Mouse (Mus musculus) midbrain, embryonic 12.5 days (tissue): Measurements from ENCODE around the gene Src. TPM values are rescaled to one million over a fixed set of nuclear protein-coding genes. Genes with fewer than 3 reads are reported as not detected.
A peak's percentile ranks its signal among the peaks of the same experiment; 100 is the strongest.

ENCODE experiments used
- ATAC-seq: fragments of 200-750 bp; cut with Nextera tagmentation; 2 replicates; pipeline ENCODE4 v1.8.0; 2017; ENCODE audit warnings: low read depth, moderate TSS enrichment, moderate library complexity; ENCODE audit not compliant: low FRiP score
- H3K27ac ChIP-seq: fragments of 300-500 bp; sonication (generic); replicated peaks from 2 replicates; pipeline ENCODE4 v1.5.1; 2016; ENCODE audit warnings: mild to moderate bottlenecking
- H3K27me3 ChIP-seq: fragments of 300-500 bp; sonication (generic); 2 replicates; pipeline ENCODE4 v1.6.1; 2016; ENCODE audit warnings: mild to moderate bottlenecking
- H3K36me3 ChIP-seq: fragments of 300-500 bp; sonication (generic); 2 replicates; pipeline ENCODE4 v1.6.1; 2016
- H3K4me1 ChIP-seq: fragments of 300-500 bp; sonication (generic); 2 replicates; pipeline ENCODE4 v1.6.1; 2016
- H3K4me2 ChIP-seq: fragments of 300-500 bp; sonication (generic); replicated peaks from 2 replicates; pipeline ENCODE4 v1.6.1; 2016; ENCODE audit warnings: mild to moderate bottlenecking, moderate library complexity
- H3K4me3 ChIP-seq: fragments of 300-500 bp; sonication (generic); 2 replicates; pipeline ENCODE4 v1.5.1; 2016; ENCODE audit warnings: mild to moderate bottlenecking
- H3K9ac ChIP-seq: fragments of 300-500 bp; sonication (generic); replicated peaks from 2 replicates; pipeline ENCODE4 v1.6.1; 2016; ENCODE audit warnings: mild to moderate bottlenecking, moderate library complexity
- H3K9me3 ChIP-seq: fragments of 300-500 bp; sonication (generic); 2 replicates; pipeline ENCODE4 v1.6.1; 2016; ENCODE audit warnings: mild to moderate bottlenecking
- WGBS: fragments of 180-500 bp; shearing (Covaris S2); methylation state at CpG from one replicate; pipeline ENCODE4 v1.1.7; 2016; 5-methylcytosine and 5-hydroxymethylcytosine counted together
- polyA plus RNA-seq: library from polyadenylated mRNA; unstranded; fragments of >200 nt; fragmentation: Nextera tagmentation; extraction: Ambion mirVana; gene quantifications from 2 replicates; pipeline ENCODE4 v1.2.1, GENCODE M21; 2016

Gene Src
- polyA plus RNA-seq, 1 experiment from 2014 or later, result 33.5 TPM

- H3K27ac ChIP-seq, result 0 out of 2 replicates have a peak overlapping the region, but pooled peaks have one; percentile 27
- H3K4me2 ChIP-seq, result no peak overlapping the region
- no peak overlapping the region for H3K9ac ChIP-seq
- peaks cover 4% of the 10 kb centered on the region; the same call in 1 of the 2 replicates for H3K9me3 ChIP-seq
- no peaks in the 10 kb centered on the region for H3K27me3 ChIP-seq
- no peak for ATAC-seq
- no peak overlapping the region for H3K4me3 ChIP-seq
- peaks cover 41% of the 10 kb centered on the region for H3K36me3 ChIP-seq
- WGBS, result 75% methylated on average over 5 of the region's 5 CpGs
- no peaks in the 10 kb centered on the region; the same call in 1 of the 2 replicates for H3K4me1 ChIP-seq
Observed at GRCm38 (mm10) chr2:157395371-157395770, 22.9 kb upstream of the Src start.

DNA sequence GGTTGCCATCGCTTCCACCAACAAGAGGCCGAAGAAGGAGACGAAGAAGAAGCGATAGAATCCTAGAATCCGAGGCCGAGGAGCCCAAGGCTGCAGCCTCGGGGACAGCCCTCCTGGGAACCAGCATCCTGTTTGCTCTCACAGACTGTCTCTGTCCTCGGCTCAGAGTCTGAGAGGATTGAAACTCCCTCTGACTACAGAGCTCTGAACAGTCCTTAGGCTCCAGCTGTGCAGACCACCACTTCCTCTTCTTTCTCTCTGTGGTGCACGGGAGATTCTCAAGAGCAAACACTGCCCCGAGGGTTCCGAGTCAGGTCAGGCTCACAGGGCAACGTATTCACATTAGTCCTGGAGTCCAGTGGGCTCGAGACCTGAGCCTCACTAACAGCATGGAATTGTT, 22.3 kb upstream of the Src start:
- WGBS, result 54% methylated on average over 13 of the region's 13 CpGs
- Histone ChIP-seq H3K27ac (0 out of 2 replicates have a peak overlapping the region, but pooled peaks have one; percentile 27), H3K4me2 (no peak overlapping the region), H3K9ac (no peak overlapping the region), H3K27me3 (no peaks in the 10 kb centered on the region), H3K36me3 (peaks cover 41% of the 10 kb centered on the region), H3K4me1 (no peaks in the 10 kb centered on the region; the same call in 1 of the 2 replicates), H3K4me3 (no peak overlapping the region), H3K9me3 (peaks cover 4% of the 10 kb centered on the region; the same call in 1 of the 2 replicates)
- ATAC-seq, result no peak

DNA sequence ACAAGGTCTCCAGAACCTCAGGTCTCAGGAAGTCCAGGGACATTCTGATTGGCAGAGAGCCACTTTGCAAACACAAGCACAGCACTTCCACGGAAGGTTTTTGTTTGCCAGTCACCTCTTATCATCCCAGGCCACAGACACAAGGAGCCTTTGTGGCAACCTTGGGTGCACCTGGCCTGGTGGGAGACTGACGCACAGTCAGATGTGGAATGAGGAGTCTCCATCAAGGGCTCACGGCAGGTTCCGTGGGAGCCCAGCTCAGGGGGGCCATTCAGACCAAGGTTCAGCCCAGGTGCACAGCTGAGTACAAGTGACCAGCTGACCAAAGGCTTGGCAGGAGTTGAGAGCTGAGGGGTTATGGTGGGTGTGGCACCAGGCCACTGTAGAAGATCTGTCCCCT, 20.9 kb upstream of the Src start:
- H3K27ac ChIP-seq, result no peak overlapping the region
- H3K9me3 ChIP-seq, result peaks cover 4% of the 10 kb centered on the region; the same call in 1 of the 2 replicates
- no peaks in the 10 kb centered on the region for H3K27me3 ChIP-seq
- 84% methylated on average over 4 of the region's 4 CpGs for WGBS
- H3K9ac ChIP-seq, result no peak overlapping the region
- ATAC-seq, result no peak
- no peaks in the 10 kb centered on the region; the same call in 1 of the 2 replicates for H3K4me1 ChIP-seq
- H3K4me3 ChIP-seq, result no peak overlapping the region
- H3K36me3 ChIP-seq, result peaks cover 41% of the 10 kb centered on the region
- H3K4me2 ChIP-seq, result no peak overlapping the region

GRCm38 (mm10) chr2:157398539-157398938, 19.7 kb upstream of the Src start:
- Histone ChIP-seq H3K27me3 (no peaks in the 10 kb centered on the region), H3K4me1 (no peaks in the 10 kb centered on the region; the same call in 1 of the 2 replicates), H3K36me3 (peaks cover 39% of the 10 kb centered on the region), H3K4me3 (no peak overlapping the region), H3K9me3 (peaks cover 4% of the 10 kb centered on the region; the same call in 1 of the 2 replicates), H3K27ac (no peak overlapping the region), H3K9ac (no peak overlapping the region), H3K4me2 (no peak overlapping the region)
- no peak for ATAC-seq
- 98% methylated on average over 4 of the region's 4 CpGs for WGBS

DNA sequence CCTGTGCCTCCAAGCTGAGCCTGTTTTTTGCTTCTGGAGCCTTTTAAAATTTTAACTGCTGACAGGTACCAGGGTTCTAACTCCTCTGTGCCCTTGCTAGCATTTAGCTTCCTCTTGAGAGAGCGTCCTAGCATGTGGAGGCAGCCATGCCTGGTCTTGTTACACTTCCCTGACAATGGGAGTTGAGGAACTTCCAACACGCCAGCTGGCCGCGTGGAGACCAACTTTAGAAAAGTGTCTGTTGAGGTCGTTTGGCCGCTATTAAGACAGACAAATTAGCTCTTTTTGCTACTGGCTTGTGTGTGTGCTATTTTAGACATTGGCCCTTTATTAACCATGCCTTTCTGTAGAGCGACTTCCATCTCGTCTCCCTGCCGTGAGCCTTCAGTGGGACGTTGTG, 18.4 kb upstream of the Src start:
- H3K4me2 ChIP-seq, result no peak overlapping the region
- no peak overlapping the region for H3K27ac ChIP-seq
- H3K4me1 ChIP-seq, result no peaks in the 10 kb centered on the region; the same call in 1 of the 2 replicates
- WGBS, result 95% methylated on average over 10 of the region's 10 CpGs
- ATAC-seq, result no peak
- H3K9ac ChIP-seq, result no peak overlapping the region
- peaks cover 36% of the 10 kb centered on the region for H3K36me3 ChIP-seq
- H3K27me3 ChIP-seq, result no peaks in the 10 kb centered on the region
- H3K4me3 ChIP-seq, result no peak overlapping the region
- peaks cover 4% of the 10 kb centered on the region; the same call in 1 of the 2 replicates for H3K9me3 ChIP-seq

DNA sequence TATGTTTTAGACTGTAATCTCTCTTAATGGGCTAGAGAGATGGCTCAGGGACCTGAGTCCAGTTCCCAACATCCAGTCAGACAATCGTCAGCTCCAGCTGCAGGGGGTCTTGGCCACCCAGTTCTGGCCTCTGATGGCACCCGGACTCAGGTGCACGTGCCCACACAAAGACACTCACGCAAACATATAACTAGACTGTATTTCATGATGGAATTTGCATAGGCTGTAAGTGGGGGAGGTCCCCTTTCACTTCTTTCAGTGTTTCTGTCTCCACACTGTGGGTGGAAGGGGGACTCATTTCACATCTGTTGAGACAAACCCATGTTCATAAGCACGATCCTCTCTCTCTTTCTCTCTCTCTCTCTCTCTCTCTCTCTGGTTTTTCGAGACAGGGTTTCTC, 17.8 kb upstream of the Src start:
- H3K27ac ChIP-seq, result no peak overlapping the region
- no peak for ATAC-seq
- H3K9ac ChIP-seq, result no peak overlapping the region
- no peaks in the 10 kb centered on the region; the same call in 1 of the 2 replicates for H3K4me1 ChIP-seq
- 91% methylated on average over 6 of the region's 6 CpGs for WGBS
- H3K27me3 ChIP-seq, result no peaks in the 10 kb centered on the region
- peaks cover 4% of the 10 kb centered on the region; the same call in 1 of the 2 replicates for H3K9me3 ChIP-seq
- no peak overlapping the region for H3K4me2 ChIP-seq
- H3K4me3 ChIP-seq, result no peak overlapping the region
- H3K36me3 ChIP-seq, result peaks cover 33% of the 10 kb centered on the region

DNA sequence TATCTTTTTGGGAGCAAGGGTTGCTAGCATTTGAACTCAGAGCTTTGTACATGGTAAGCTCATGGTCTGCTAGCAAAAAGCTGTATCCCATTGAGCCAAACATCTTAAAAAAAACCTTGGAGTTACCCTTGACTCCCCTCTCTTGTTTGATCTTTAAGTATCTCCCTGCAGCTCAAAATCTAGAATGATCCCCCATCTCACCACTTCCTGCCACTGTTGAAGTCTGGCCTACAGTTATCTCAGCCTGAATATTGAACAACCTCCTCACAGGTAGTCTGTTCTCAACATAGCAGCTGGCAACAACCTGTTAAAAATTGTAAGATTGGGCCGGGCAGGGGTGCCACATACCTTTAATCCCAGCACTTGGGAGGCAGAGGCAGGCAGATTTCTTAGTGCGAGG, 17.0 kb upstream of the Src start:
- ATAC-seq, result no peak
- H3K27ac ChIP-seq, result no peak overlapping the region
- no peaks in the 10 kb centered on the region for H3K4me1 ChIP-seq
- H3K9me3 ChIP-seq, result peaks cover 4% of the 10 kb centered on the region; the same call in 1 of the 2 replicates
- H3K27me3 ChIP-seq, result no peaks in the 10 kb centered on the region
- peaks cover 26% of the 10 kb centered on the region for H3K36me3 ChIP-seq
- no peak overlapping the region for H3K4me3 ChIP-seq
- no peak overlapping the region for H3K9ac ChIP-seq
- WGBS, result 97% methylated on average over 2 of the region's 2 CpGs
- H3K4me2 ChIP-seq, result no peak overlapping the region

DNA sequence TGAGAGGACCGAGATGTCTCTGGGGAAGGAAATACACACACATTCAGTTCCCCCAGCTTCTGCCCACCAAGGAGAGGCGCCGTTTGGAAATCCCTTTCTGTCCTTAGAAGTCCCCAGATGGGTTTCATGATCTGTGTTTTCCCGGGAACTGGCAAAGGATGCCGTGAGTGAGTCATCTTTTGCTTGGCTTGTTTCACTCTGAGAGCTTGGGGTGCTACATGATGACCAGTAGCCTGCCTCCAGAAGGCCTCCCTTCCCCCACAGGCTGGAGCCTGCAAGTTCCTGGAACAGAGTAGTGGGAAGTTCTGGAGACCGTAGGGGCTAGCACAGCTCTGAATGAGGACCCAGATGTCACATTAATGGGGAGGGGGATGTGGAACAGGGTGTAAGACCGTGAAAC, 10.6 kb upstream of the Src start:
- Histone ChIP-seq H3K9ac (no peak overlapping the region), H3K4me1 (peaks cover 3% of the 10 kb centered on the region; the same call in 1 of the 2 replicates), H3K27ac (no peak overlapping the region), H3K36me3 (no peaks in the 10 kb centered on the region), H3K4me2 (no peak overlapping the region), H3K9me3 (no peaks in the 10 kb centered on the region), H3K4me3 (no peak overlapping the region), H3K27me3 (no peaks in the 10 kb centered on the region)
- no peak for ATAC-seq
- WGBS, result 89% methylated on average over 7 of the region's 7 CpGs

DNA sequence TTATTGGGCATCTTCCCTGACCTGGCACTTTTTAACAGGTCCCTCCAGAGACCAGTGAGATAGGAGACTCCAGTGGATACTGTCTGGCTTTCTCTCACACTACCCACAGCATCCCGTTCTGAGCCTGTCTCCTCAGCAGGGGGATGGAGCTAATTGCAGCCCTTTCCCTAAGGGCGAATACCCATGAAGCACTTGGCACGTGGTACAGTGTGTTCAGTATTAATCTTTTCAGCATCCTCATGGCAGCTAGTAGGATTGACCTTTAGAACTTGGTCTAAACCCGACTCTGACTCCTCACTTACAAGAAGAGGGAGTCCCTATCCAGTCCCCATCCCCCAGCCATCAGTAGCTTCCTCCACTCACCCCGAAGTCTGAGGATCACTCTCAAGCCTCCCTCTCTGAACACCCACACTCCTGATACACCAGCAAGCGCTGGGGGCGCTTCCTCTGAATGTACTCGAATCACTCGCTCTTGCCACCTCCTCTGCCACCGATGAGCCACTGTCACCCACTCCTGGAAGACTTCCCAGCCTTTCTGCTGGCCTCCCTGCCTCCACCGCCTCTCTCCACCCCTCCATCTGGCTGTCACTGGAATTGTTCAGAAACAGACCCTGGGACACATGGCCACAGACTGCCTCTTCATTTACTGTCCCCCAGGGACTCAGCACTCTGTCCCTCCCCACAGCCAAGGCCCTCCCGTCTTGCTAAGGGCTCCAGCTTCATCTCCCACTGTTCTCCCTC, 8.3 kb upstream of the Src start:
- no peak overlapping the region for H3K4me2 ChIP-seq
- ATAC-seq, result no peak
- H3K9me3 ChIP-seq, result no peaks in the 10 kb centered on the region
- no peaks in the 10 kb centered on the region for H3K27me3 ChIP-seq
- WGBS, result 73% methylated on average over 12 of the region's 12 CpGs
- no peak overlapping the region for H3K4me3 ChIP-seq
- no peak overlapping the region for H3K27ac ChIP-seq
- no peaks in the 10 kb centered on the region for H3K36me3 ChIP-seq
- no peak overlapping the region for H3K9ac ChIP-seq
- peaks cover 3% of the 10 kb centered on the region; the same call in 1 of the 2 replicates for H3K4me1 ChIP-seq

GRCm38 (mm10) chr2:157411151-157411693, 7.0 kb upstream of the Src start:
- H3K9ac ChIP-seq, result no peak overlapping the region

GRCm38 (mm10) chr2:157412497-157412896, 5.7 kb upstream of the Src start:
- WGBS, result 90% methylated on average over 7 of the region's 7 CpGs
- ATAC-seq, result no peak
- H3K27me3 ChIP-seq, result 0 out of 2 replicates have a peak, but pooled peaks cover 5% of the 10 kb centered on the region
- no peak overlapping the region for H3K4me3 ChIP-seq
- no peaks in the 10 kb centered on the region for H3K36me3 ChIP-seq
- no peaks in the 10 kb centered on the region for H3K9me3 ChIP-seq
- H3K27ac ChIP-seq, result no peak overlapping the region
- no peak overlapping the region for H3K9ac ChIP-seq
- H3K4me2 ChIP-seq, result no peak overlapping the region
- H3K4me1 ChIP-seq, result peaks cover 3% of the 10 kb centered on the region; the same call in 1 of the 2 replicates

More at GRCm38 (mm10) chr2:157411151-157411693, 7.0 kb upstream of the Src start:
- H3K4me3 ChIP-seq, result no peak overlapping the region
- WGBS, result 91% methylated on average over 6 of the region's 6 CpGs
- H3K27ac ChIP-seq, result no peak overlapping the region
- H3K36me3 ChIP-seq, result no peaks in the 10 kb centered on the region
- H3K27me3 ChIP-seq, result no peaks in the 10 kb centered on the region
- H3K4me1 ChIP-seq, result peaks cover 3% of the 10 kb centered on the region; the same call in 1 of the 2 replicates
- H3K9me3 ChIP-seq, result no peaks in the 10 kb centered on the region
- H3K4me2 ChIP-seq, result no peak overlapping the region
- no peak for ATAC-seq

- no peak overlapping the region for H3K27ac ChIP-seq
- no peak for ATAC-seq
- WGBS, result 61% methylated on average over 6 of the region's 6 CpGs
- no peak overlapping the region for H3K9ac ChIP-seq
- H3K4me3 ChIP-seq, result no peak overlapping the region
- H3K4me1 ChIP-seq, result peaks cover 8% of the 10 kb centered on the region
- no peaks in the 10 kb centered on the region for H3K9me3 ChIP-seq
- H3K27me3 ChIP-seq, result peaks cover 12% of the 10 kb centered on the region; the same call in 1 of the 2 replicates
- no peak overlapping the region for H3K4me2 ChIP-seq
- H3K36me3 ChIP-seq, result no peaks in the 10 kb centered on the region
Observed at GRCm38 (mm10) chr2:157417229-157417628, 1.0 kb upstream of the Src start.
